Mouse (Mus musculus): ENCODE results near the gene Wasl. TPM values are rescaled to one million over a fixed set of nuclear protein-coding genes. Genes with fewer than 3 reads are reported as not detected.

The Wasl gene
- polyA plus RNA-seq, 1 experiment from 2014 or later = 58.5 TPM

DNA sequence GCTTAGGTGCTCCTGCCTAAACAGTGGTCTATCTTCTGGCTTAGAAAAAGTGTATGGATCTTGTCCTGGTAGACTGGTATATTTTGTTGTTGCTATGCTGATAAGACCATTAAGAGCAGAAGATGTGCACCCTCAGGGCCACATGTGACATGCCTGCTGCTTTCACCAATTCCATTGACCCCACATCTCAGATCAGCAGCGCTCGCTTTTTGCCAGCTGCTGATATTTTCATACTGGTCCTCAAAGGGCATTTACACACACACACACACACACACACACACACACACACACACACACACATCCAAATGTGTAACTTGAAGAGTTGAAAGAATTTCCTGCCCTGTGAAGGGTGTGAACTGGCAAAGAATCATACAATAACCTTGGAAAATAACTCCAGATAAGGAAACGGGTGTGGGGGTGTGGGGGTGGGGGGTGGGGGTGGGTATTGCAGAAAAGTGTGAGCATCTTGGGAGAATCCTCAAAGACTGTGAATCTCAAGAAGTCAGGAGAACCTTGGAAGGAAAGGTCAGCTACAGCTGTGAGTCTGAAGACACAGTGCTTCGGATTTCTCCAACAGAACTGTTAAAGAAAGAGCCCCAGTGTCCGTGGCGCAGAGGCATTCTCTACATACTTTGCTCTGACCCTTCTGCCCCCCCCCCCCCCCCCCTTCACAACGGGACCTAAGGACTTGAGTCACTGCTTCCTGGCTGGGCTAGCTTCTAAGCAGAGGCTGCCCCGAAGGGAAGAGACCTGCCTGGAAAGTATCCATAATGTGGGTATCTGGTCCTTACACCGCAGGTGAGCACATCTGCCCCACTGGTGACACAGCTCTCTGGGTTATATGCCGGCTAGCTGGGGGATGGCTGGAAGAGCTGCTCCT lies 79.1 kb downstream of the Wasl start:
- Histone ChIP-seq H3K36me3 (ENCODE audit: control insufficient read depth, insufficient read depth) (no peaks in the 10 kb centered on the region), H3K9me3 (ENCODE audit: control insufficient read depth, low read length) (no peaks in the 10 kb centered on the region), H3K4me2 (ENCODE audit: low read length) (no peak overlapping the region), H3K4me1 (replicated peaks; ENCODE audit: control insufficient read depth, insufficient read depth, low read length) (no peaks in the 10 kb centered on the region), H3K4me3 (replicated peaks; ENCODE audit: low read length) (no peak overlapping the region), H3K9ac (replicated peaks; ENCODE audit: low read depth, low read length) (no peak overlapping the region), H3K27ac (ENCODE audit: low read length) (no peak overlapping the region), H3K27me3 (replicated peaks; ENCODE audit: control insufficient read depth, insufficient read depth, low read length) (no peaks in the 10 kb centered on the region)
- ATAC-seq = no peak
- WGBS = 67% methylated on average over 9 of the region's 10 CpGs

DNA sequence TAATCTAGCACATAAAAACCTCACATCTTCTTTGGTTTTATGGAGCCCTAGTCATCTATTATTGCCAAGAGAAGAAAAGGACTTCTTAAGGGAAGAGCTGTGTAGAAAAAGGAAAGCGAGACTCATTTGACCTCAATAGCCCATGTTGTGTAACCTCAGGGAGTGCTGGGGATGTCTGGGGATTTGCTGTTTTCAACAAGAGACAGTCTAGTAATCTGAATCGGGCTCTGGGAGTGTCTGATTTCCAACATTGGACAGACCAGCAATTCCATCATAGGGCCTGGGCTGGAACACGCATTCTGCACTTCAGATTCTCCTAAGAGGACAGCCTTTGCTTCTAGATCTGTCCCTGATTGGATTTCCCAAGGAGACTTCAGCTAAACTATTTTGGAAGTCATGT lies 81.4 kb downstream of the Wasl start:
- Histone ChIP-seq H3K4me1 (replicated peaks; ENCODE audit: control insufficient read depth, insufficient read depth, low read length) (no peaks in the 10 kb centered on the region), H3K9me3 (ENCODE audit: control insufficient read depth, low read length) (no peaks in the 10 kb centered on the region), H3K27me3 (replicated peaks; ENCODE audit: control insufficient read depth, insufficient read depth, low read length) (no peaks in the 10 kb centered on the region), H3K9ac (replicated peaks; ENCODE audit: low read depth, low read length) (no peak overlapping the region), H3K36me3 (ENCODE audit: control insufficient read depth, insufficient read depth) (no peaks in the 10 kb centered on the region), H3K4me2 (ENCODE audit: low read length) (no peak overlapping the region), H3K4me3 (replicated peaks; ENCODE audit: low read length) (no peak overlapping the region), H3K27ac (ENCODE audit: low read length) (no peak overlapping the region)
- ATAC-seq = no peak
- 82% methylated on average over 3 of the region's 3 CpGs for WGBS

DNA sequence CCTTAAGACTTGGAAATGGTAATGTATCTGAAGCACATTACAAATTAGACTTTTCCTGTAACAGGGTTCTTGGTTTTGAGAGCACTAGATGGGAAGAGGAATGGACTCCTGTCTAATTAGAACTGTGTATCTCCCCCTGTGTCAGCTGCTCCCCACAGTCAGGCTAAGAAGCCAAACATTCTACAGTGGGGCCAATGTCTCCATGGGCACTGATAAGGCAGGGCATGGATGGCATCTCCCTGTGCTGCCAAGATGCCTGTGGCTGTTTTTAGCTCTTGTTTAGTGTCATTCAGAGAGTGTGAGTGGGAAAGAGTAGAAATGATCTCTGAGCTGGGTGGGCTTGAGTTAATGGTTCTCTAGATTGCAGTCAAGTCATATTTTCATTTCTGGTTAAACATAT lies 91.5 kb downstream of the Wasl start:
- H3K9me3 ChIP-seq (ENCODE audit: control insufficient read depth, low read length) = no peaks in the 10 kb centered on the region
- no peak overlapping the region for H3K27ac ChIP-seq (ENCODE audit: low read length)
- no peak overlapping the region for H3K9ac ChIP-seq (replicated peaks; ENCODE audit: low read depth, low read length)
- H3K4me3 ChIP-seq (replicated peaks; ENCODE audit: low read length) = no peak overlapping the region
- no peaks in the 10 kb centered on the region for H3K27me3 ChIP-seq (replicated peaks; ENCODE audit: control insufficient read depth, insufficient read depth, low read length)
- no peaks in the 10 kb centered on the region for H3K36me3 ChIP-seq (ENCODE audit: control insufficient read depth, insufficient read depth)
- H3K4me1 ChIP-seq (replicated peaks; ENCODE audit: control insufficient read depth, insufficient read depth, low read length) = no peaks in the 10 kb centered on the region
- no peak overlapping the region for H3K4me2 ChIP-seq (ENCODE audit: low read length)
- ATAC-seq = no peak

GRCm38 (mm10) chr6:24572431-24572830 lies 92.4 kb downstream of the Wasl start:
- H3K4me3 ChIP-seq (replicated peaks; ENCODE audit: low read length) = no peak overlapping the region
- no peaks in the 10 kb centered on the region for H3K9me3 ChIP-seq (ENCODE audit: control insufficient read depth, low read length)
- H3K4me2 ChIP-seq (ENCODE audit: low read length) = no peak overlapping the region
- no peaks in the 10 kb centered on the region for H3K27me3 ChIP-seq (replicated peaks; ENCODE audit: control insufficient read depth, insufficient read depth, low read length)
- H3K27ac ChIP-seq (ENCODE audit: low read length) = no peak overlapping the region
- no peak for ATAC-seq
- WGBS = 92% methylated on average over 14 of the region's 14 CpGs
- no peaks in the 10 kb centered on the region for H3K4me1 ChIP-seq (replicated peaks; ENCODE audit: control insufficient read depth, insufficient read depth, low read length)
- no peak overlapping the region for H3K9ac ChIP-seq (replicated peaks; ENCODE audit: low read depth, low read length)
- H3K36me3 ChIP-seq (ENCODE audit: control insufficient read depth, insufficient read depth) = no peaks in the 10 kb centered on the region

DNA sequence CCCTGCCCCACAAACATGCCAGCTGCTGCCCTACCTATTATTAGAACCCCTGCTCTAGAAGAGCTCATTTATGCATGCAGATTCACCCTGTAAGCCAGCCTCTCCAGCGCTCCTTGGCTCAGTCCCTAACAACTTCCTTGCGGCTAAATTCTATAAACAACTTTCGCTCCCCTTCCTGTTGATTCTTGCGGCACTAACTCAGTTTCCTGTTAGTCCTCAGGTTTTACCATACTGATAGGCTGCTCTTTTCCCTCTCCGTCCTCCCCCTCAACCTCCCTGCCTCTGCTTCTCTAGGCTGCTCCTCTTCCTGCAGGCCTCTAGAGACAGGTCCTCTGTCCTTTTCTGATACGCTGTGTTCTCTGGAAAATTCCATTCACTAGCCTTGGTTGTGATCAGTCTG lies 93.7 kb downstream of the Wasl start:
- WGBS = 78% methylated on average over 6 of the region's 6 CpGs
- no peak for ATAC-seq

GRCm38 (mm10) chr6:24570278-24570677 lies 94.5 kb downstream of the Wasl start:
- Histone ChIP-seq H3K27ac (ENCODE audit: low read length) (no peak overlapping the region), H3K27me3 (replicated peaks; ENCODE audit: control insufficient read depth, insufficient read depth, low read length) (no peaks in the 10 kb centered on the region), H3K4me3 (replicated peaks; ENCODE audit: low read length) (no peak overlapping the region), H3K4me1 (replicated peaks; ENCODE audit: control insufficient read depth, insufficient read depth, low read length) (no peaks in the 10 kb centered on the region), H3K9ac (replicated peaks; ENCODE audit: low read depth, low read length) (no peak overlapping the region), H3K4me2 (ENCODE audit: low read length) (no peak overlapping the region), H3K36me3 (ENCODE audit: control insufficient read depth, insufficient read depth) (no peaks in the 10 kb centered on the region), H3K9me3 (ENCODE audit: control insufficient read depth, low read length) (no peaks in the 10 kb centered on the region)
- ATAC-seq = no peak
- 75% methylated on average over 11 of the region's 11 CpGs for WGBS

More for the DNA sequence above, 93.7 kb downstream of the Wasl start:
- Histone ChIP-seq H3K4me2 (ENCODE audit: low read length) (no peak overlapping the region), H3K4me3 (replicated peaks; ENCODE audit: low read length) (no peak overlapping the region), H3K36me3 (ENCODE audit: control insufficient read depth, insufficient read depth) (no peaks in the 10 kb centered on the region), H3K4me1 (replicated peaks; ENCODE audit: control insufficient read depth, insufficient read depth, low read length) (no peaks in the 10 kb centered on the region), H3K27me3 (replicated peaks; ENCODE audit: control insufficient read depth, insufficient read depth, low read length) (no peaks in the 10 kb centered on the region), H3K27ac (ENCODE audit: low read length) (no peak overlapping the region), H3K9me3 (ENCODE audit: control insufficient read depth, low read length) (no peaks in the 10 kb centered on the region), H3K9ac (replicated peaks; ENCODE audit: low read depth, low read length) (no peak overlapping the region)

DNA sequence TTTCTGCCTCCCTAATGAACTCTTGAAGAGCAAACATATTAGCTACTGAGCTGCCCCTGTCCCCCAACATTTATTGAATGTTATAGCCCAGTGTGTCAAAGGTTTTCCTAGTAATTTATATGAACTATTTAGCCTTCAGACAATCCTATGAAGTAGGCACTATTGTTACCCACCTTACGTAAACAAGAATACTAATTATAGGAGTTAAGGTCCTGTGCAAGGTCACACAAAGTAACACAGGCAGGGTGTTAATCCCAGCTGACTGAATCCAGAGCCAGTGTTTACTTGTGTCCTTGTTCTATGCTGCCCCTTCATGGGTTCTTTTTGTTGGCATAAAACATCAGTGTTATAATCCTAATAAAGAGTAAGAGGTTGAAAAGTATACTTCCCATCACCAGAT lies 95.1 kb downstream of the Wasl start:
- Histone ChIP-seq H3K4me1 (replicated peaks; ENCODE audit: control insufficient read depth, insufficient read depth, low read length) (no peaks in the 10 kb centered on the region), H3K9me3 (ENCODE audit: control insufficient read depth, low read length) (no peaks in the 10 kb centered on the region), H3K9ac (replicated peaks; ENCODE audit: low read depth, low read length) (no peak overlapping the region), H3K4me3 (replicated peaks; ENCODE audit: low read length) (no peak overlapping the region), H3K27me3 (replicated peaks; ENCODE audit: control insufficient read depth, insufficient read depth, low read length) (no peaks in the 10 kb centered on the region), H3K4me2 (ENCODE audit: low read length) (no peak overlapping the region), H3K36me3 (ENCODE audit: control insufficient read depth, insufficient read depth) (no peaks in the 10 kb centered on the region), H3K27ac (ENCODE audit: low read length) (no peak overlapping the region)
- WGBS = 82% methylated on average over 1 of the region's 1 CpGs
- no peak for ATAC-seq

GRCm38 (mm10) chr6:24568963-24569362 lies 95.8 kb downstream of the Wasl start:
- WGBS = 88% methylated on average over 5 of the region's 5 CpGs
- H3K27ac ChIP-seq (ENCODE audit: low read length) = no peak overlapping the region
- ATAC-seq = no peak
- H3K36me3 ChIP-seq (ENCODE audit: control insufficient read depth, insufficient read depth) = no peaks in the 10 kb centered on the region
- no peaks in the 10 kb centered on the region for H3K4me1 ChIP-seq (replicated peaks; ENCODE audit: control insufficient read depth, insufficient read depth, low read length)
- no peak overlapping the region for H3K4me2 ChIP-seq (ENCODE audit: low read length)
- H3K27me3 ChIP-seq (replicated peaks; ENCODE audit: control insufficient read depth, insufficient read depth, low read length) = no peaks in the 10 kb centered on the region
- no peak overlapping the region for H3K4me3 ChIP-seq (replicated peaks; ENCODE audit: low read length)
- no peak overlapping the region for H3K9ac ChIP-seq (replicated peaks; ENCODE audit: low read depth, low read length)
- H3K9me3 ChIP-seq (ENCODE audit: control insufficient read depth, low read length) = no peaks in the 10 kb centered on the region

GRCm38 (mm10) chr6:24564886-24565285 lies 99.9 kb downstream of the Wasl start:
- WGBS = 89% methylated on average over 1 of the region's 1 CpGs
- Histone ChIP-seq H3K9ac (replicated peaks; ENCODE audit: low read depth, low read length) (no peak overlapping the region), H3K4me1 (replicated peaks; ENCODE audit: control insufficient read depth, insufficient read depth, low read length) (no peaks in the 10 kb centered on the region)

GRCm38 (mm10) chr6:24564081-24564480 lies 100.7 kb downstream of the Wasl start:
- H3K9ac ChIP-seq (replicated peaks; ENCODE audit: low read depth, low read length) = no peak overlapping the region
- H3K27me3 ChIP-seq (replicated peaks; ENCODE audit: control insufficient read depth, insufficient read depth, low read length) = no peaks in the 10 kb centered on the region
- H3K4me1 ChIP-seq (replicated peaks; ENCODE audit: control insufficient read depth, insufficient read depth, low read length) = no peaks in the 10 kb centered on the region
- no peaks in the 10 kb centered on the region for H3K9me3 ChIP-seq (ENCODE audit: control insufficient read depth, low read length)
- no peak overlapping the region for H3K27ac ChIP-seq (ENCODE audit: low read length)
- WGBS = 77% methylated on average over 9 of the region's 9 CpGs
- no peak for ATAC-seq
- no peak overlapping the region for H3K4me3 ChIP-seq (replicated peaks; ENCODE audit: low read length)
- no peaks in the 10 kb centered on the region for H3K36me3 ChIP-seq (ENCODE audit: control insufficient read depth, insufficient read depth)
- no peak overlapping the region for H3K4me2 ChIP-seq (ENCODE audit: low read length)

More at GRCm38 (mm10) chr6:24564886-24565285, 99.9 kb downstream of the Wasl start:
- H3K4me2 ChIP-seq (ENCODE audit: low read length) = no peak overlapping the region
- no peak for ATAC-seq
- no peaks in the 10 kb centered on the region for H3K9me3 ChIP-seq (ENCODE audit: control insufficient read depth, low read length)
- H3K36me3 ChIP-seq (ENCODE audit: control insufficient read depth, insufficient read depth) = no peaks in the 10 kb centered on the region
- no peaks in the 10 kb centered on the region for H3K27me3 ChIP-seq (replicated peaks; ENCODE audit: control insufficient read depth, insufficient read depth, low read length)
- no peak overlapping the region for H3K4me3 ChIP-seq (replicated peaks; ENCODE audit: low read length)
- no peak overlapping the region for H3K27ac ChIP-seq (ENCODE audit: low read length)

Measured in forebrain, embryonic 16.5 days (tissue).